Mouse (Mus musculus): ENCODE measurements at regions not wholly inside any gene's neighbourhood (a gene's known extent, or its start where the extent isn't known, plus 50 kb on each side); places are given as distances from the start of the nearest gene placed in this dataset.

DNA sequence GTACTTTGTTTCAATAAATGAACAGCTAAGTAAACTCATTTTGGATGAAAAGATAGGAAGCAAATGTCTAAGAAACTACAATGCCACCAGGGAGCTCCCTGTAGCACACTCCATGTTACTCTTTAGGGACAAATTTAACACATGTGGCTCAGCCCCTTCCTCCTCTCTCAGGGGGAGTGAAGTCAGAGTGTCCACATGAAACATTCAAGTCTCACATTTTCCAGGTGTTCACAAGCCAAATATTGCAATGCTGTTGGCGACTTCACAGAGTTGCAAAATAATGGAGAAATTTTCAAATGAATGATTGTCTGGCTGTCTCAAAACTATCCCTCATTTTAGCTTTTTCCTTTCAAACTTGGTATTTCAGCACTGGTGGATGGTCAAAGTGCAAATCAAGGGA lies 564.1 kb upstream of the Zeb2 start:
- TF ChIP-seq CTCF (IDR thresholded peaks at IDR 0.05; ENCODE audit: low read depth, low read length) = no peak
- no peak for TF ChIP-seq POLR2A (IDR thresholded peaks at IDR 0.05; ENCODE audit: insufficient read depth, low read length)
